18 mouse cellular contexts compared by ENCODE assay signal in genomic region chr6:86058475-86058874, GRCm38 (mm10). TPM values are rescaled to one million over a fixed set of nuclear protein-coding genes. Genes with fewer than 3 reads are reported as not detected.
DNase-seq lines count a peak whose midpoint lies in the region; ATAC-seq and TF ChIP-seq lines count a peak whose summit lies in the region.
"Had no signal": no experiment of that assay in that cellular context is flagged by ENCODE, and none has a peak within 500 bp of the region (broad histone marks: within the 10 kb centered on the region; RNA-seq: fewer than 3 reads in every experiment).

No protein-coding gene starts in this region.

- DNase-seq in retina, postnatal 1 day: peak; percentile 41
- no peak for DNase-seq in retina, embryonic 14.5 days (ENCODE audit: low spot score)
- DNase-seq in forebrain, postnatal 0 days: peak; percentile 52
- no peak for DNase-seq in c-Kit-positive CD71-positive TER-119-positive erythroid progenitor cells, embryonic 14.5 days (ENCODE audit: low spot score)
- DNase-seq in adrenal gland, postnatal 36 days: no peak
- DNase-seq in kidney, postnatal 10 days: no peak
- DNase-seq: cerebellum, postnatal 25 days; heart, postnatal 36 days; kidney, adult 2 months; liver, embryonic 13.5 days had no signal

- no peaks in the 10 kb centered on the region for H3K27me3 ChIP-seq in forebrain, postnatal 0 days (ENCODE audit: insufficient read depth, low read length)
- H3K27me3 ChIP-seq in midbrain, embryonic 12.5 days: no peaks in the 10 kb centered on the region

- 0% methylated on average over 1 of the region's 1 CpGs for WGBS in forebrain, postnatal 0 days
- WGBS in midbrain, embryonic 12.5 days: 4% methylated on average over 1 of the region's 1 CpGs

- no peak overlapping the region for H3K4me2 ChIP-seq in forebrain, postnatal 0 days (ENCODE audit: low read depth)
- H3K4me2 ChIP-seq in midbrain, embryonic 12.5 days (replicated peaks): no peak overlapping the region; the same call in 1 of the 2 replicates
- H3K4me2 ChIP-seq: liver, embryonic 13.5 days had no signal

- no peak for TF ChIP-seq CTCF in forebrain, postnatal 0 days (IDR thresholded peaks at IDR 0.05; ENCODE audit: low read depth)

- H3K36me3 ChIP-seq in forebrain, postnatal 0 days (ENCODE audit: insufficient read depth): 0 out of 2 replicates have a peak, but pooled peaks cover 4% of the 10 kb centered on the region
- no peaks in the 10 kb centered on the region for H3K36me3 ChIP-seq in midbrain, embryonic 12.5 days
- H3K36me3 ChIP-seq: liver, embryonic 13.5 days had no signal

- H3K9ac ChIP-seq in forebrain, postnatal 0 days: no peak overlapping the region
- H3K9ac ChIP-seq in midbrain, embryonic 12.5 days (replicated peaks): no peak overlapping the region
- H3K9ac ChIP-seq: liver, embryonic 13.5 days had no signal

- H3K27ac ChIP-seq in forebrain, postnatal 0 days (ENCODE audit: low read depth, low read length): peak overlapping the region; percentile 82
- peak overlapping the region; percentile 94 for H3K27ac ChIP-seq in midbrain, embryonic 12.5 days (replicated peaks)
- H3K27ac ChIP-seq: liver, embryonic 13.5 days had no signal

- H3K4me1 ChIP-seq in forebrain, postnatal 0 days (ENCODE audit: insufficient read depth): peaks cover 56% of the 10 kb centered on the region
- peaks cover 69% of the 10 kb centered on the region for H3K4me1 ChIP-seq in midbrain, embryonic 12.5 days

- no peak overlapping the region for H3K4me3 ChIP-seq in forebrain, postnatal 0 days (ENCODE audit: low read depth, low read length)
- no peak overlapping the region for H3K4me3 ChIP-seq in midbrain, embryonic 12.5 days
- H3K4me3 ChIP-seq: liver, embryonic 13.5 days had no signal

- ATAC-seq in forebrain, postnatal 0 days: no peak
- ATAC-seq in midbrain, embryonic 12.5 days (ENCODE audit: low FRiP score, low read depth): no peak; the same call in 1 of the 2 replicates

- H3K9me3 ChIP-seq in forebrain, postnatal 0 days (ENCODE audit: low read length): no peaks in the 10 kb centered on the region
- no peaks in the 10 kb centered on the region for H3K9me3 ChIP-seq in midbrain, embryonic 12.5 days
- H3K9me3 ChIP-seq: liver, embryonic 13.5 days had no signal

RNA-seq across cellular contexts. Expression of gene Add2, which starts 30.0 kb away (rescaled TPM):
- 267 and 333 TPM in 2 replicates for total RNA-seq in forebrain, postnatal 0 days (2014; rRNA removed)
- 175 and 186 TPM in 2 replicates for polyA plus RNA-seq in forebrain, postnatal 0 days (2015; fragmentation: Nextera tagmentation; extraction: Ambion mirVana)
- 127 and 130 TPM in 2 replicates for polyA plus RNA-seq in midbrain, embryonic 12.5 days (2016; fragmentation: Nextera tagmentation; extraction: Ambion mirVana)
- total RNA-seq in adrenal gland, postnatal 36 days (2021): 1 to 10 TPM; 1.3 to 1.9 TPM
- total RNA-seq: monocyte, adult 5-6 weeks had no signal

RNA-seq across cellular contexts. Expression of gene Figla, which starts 42.5 kb away (rescaled TPM):
- not detected in 2 replicates for total RNA-seq in forebrain, postnatal 0 days (2014; rRNA removed)
- polyA plus RNA-seq in forebrain, postnatal 0 days (2015; fragmentation: Nextera tagmentation; extraction: Ambion mirVana): not detected in 2 replicates
- not detected in 2 replicates for polyA plus RNA-seq in midbrain, embryonic 12.5 days (2016; fragmentation: Nextera tagmentation; extraction: Ambion mirVana)
- total RNA-seq in adrenal gland, postnatal 36 days (2021): not detected
- total RNA-seq: ES-E14; heart, adult 8-10 months; heart, postnatal 36 days; left cerebral cortex, postnatal 25 days; monocyte, adult 5-6 weeks had no signal
- polyA plus RNA-seq: kidney, adult 2 months; liver, embryonic 13.5 days; small intestine, adult 2 months; stomach, embryonic 16.5 days; urinary bladder, adult 2 months had no signal

Comparison
In these comparisons a context has a peak if more than half of its experiments do, and no peak if none do; other contexts are left out.
1. DNase-seq: peak in retina, postnatal 1 day (single experiment) and forebrain, postnatal 0 days (single experiment); none in retina, embryonic 14.5 days (single experiment), c-Kit-positive CD71-positive TER-119-positive erythroid progenitor cells, embryonic 14.5 days (single experiment), adrenal gland, postnatal 36 days (0 of 2) and kidney, postnatal 10 days (single experiment).
2. RNA of gene Add2, which starts 30.0 kb away (total RNA-seq): 267 to 333 TPM in forebrain, postnatal 0 days; 1.3 to 1.9 TPM in adrenal gland, postnatal 36 days; every median in the first group is over 10 times any median in the second.